Mouse (Mus musculus): ENCODE data around the gene Dennd1b. TPM values are rescaled to one million over a fixed set of nuclear protein-coding genes. Genes with fewer than 3 reads are reported as not detected.

The Dennd1b gene
- polyA plus RNA-seq, 1 experiment from 2014 or later: 11.1 TPM

DNA sequence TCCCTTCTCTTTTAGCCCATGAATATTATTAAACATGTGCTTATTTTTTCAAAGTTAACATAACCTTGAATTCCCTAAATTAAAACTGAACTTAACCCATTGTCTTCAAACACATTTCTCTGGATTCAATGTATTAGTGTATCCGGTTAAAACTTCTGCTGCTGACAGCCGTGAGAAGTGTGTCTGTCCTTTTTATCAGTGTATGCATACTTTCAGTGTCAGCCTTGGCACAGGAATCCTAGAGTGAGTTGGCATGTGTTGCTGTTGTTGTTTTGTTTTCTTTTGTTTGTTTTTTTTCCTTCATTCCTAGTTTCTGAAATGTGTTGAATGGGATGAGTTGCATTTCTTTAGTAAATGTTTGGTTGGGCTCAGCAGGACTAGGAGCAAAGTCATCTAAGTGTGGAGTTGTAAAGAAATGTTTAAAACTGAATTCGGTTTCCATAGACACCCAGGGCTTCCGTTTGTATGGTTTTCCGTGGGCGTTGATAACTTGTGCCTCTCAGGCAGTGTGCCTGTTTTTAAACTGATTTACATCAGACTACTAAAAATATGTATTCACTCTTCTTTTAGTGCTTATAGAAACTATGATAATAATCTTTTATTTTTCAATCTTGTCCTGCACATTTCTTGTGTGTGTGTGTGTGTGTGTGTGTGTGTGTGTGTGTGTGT is 217.4 kb downstream of the Dennd1b start:
- ATAC-seq (ENCODE audit: low FRiP score): no peak
- H3K4me3 ChIP-seq: no peak overlapping the region

DNA sequence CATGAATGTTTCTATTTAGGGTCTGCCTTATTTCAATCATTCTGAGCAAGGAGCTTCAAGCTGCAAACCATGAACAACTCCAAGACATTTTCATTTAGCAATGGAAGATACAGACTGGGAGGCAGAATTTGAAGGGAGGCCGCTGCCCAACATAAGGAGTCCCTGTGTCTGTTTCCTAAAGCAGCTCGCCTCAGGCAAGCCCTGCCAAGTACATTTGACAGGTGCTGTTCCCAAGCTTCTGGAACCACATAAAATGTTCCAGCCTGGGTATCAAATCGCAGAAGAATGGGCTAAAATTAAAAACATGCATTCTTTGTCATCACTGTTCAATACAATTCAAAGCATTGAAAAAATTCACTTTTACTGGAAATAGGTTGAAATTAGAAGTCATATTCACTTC is 229.4 kb downstream of the Dennd1b start:
- WGBS: 83% methylated on average over 3 of the region's 3 CpGs
- Histone ChIP-seq H3K4me1 (replicated peaks) (peaks cover 7% of the 10 kb centered on the region), H3K27ac (no peak overlapping the region), H3K9ac (no peak overlapping the region), H3K9me3 (no peaks in the 10 kb centered on the region), H3K4me3 (no peak overlapping the region), H3K4me2 (no peak overlapping the region), H3K27me3 (no peaks in the 10 kb centered on the region), H3K36me3 (no peaks in the 10 kb centered on the region)
- ATAC-seq (ENCODE audit: low FRiP score): no peak

More for the DNA sequence above, 217.4 kb downstream of the Dennd1b start:
- Histone ChIP-seq H3K4me1 (replicated peaks) (no peaks in the 10 kb centered on the region), H3K9me3 (no peaks in the 10 kb centered on the region), H3K9ac (no peak overlapping the region), H3K36me3 (no peaks in the 10 kb centered on the region), H3K4me2 (no peak overlapping the region), H3K27me3 (no peaks in the 10 kb centered on the region), H3K27ac (no peak overlapping the region)
- 68% methylated on average over 6 of the region's 6 CpGs for WGBS

DNA sequence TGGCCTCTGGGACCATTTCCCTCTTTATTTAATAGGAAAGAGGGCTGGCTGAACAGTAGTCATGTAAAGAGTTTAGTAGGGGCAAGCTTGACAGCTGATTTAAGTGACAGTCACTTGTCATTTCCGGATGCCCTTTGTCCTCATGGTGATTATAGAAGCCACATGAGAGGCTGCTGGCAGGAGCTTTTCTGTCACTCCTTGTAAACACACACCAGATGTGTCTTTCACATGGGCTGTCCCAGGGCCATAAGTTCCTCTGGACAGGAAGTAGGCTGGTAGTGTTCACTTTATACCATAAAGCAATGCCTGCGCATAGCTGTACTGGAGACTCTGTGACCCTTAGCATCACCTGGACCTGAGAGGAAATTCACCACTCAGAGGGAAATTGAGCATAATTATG is 230.8 kb downstream of the Dennd1b start:
- Histone ChIP-seq H3K36me3 (no peaks in the 10 kb centered on the region), H3K4me1 (replicated peaks) (peaks cover 7% of the 10 kb centered on the region), H3K9ac (no peak overlapping the region), H3K27ac (no peak overlapping the region), H3K27me3 (no peaks in the 10 kb centered on the region), H3K4me2 (no peak overlapping the region), H3K9me3 (no peaks in the 10 kb centered on the region), H3K4me3 (no peak overlapping the region)
- ATAC-seq (ENCODE audit: low FRiP score): no peak
- 49% methylated on average over 2 of the region's 2 CpGs for WGBS

- ATAC-seq (ENCODE audit: low FRiP score): no peak; the same call in 1 of the 2 replicates
- H3K27ac ChIP-seq: no peak overlapping the region
- H3K27me3 ChIP-seq: no peaks in the 10 kb centered on the region
- H3K4me1 ChIP-seq (replicated peaks): peaks cover 7% of the 10 kb centered on the region
- no peak overlapping the region for H3K9ac ChIP-seq
- 18% methylated on average over 5 of the region's 5 CpGs for WGBS
- H3K4me3 ChIP-seq: no peak overlapping the region
- H3K4me2 ChIP-seq: no peak overlapping the region
- H3K9me3 ChIP-seq: no peaks in the 10 kb centered on the region
- no peaks in the 10 kb centered on the region for H3K36me3 ChIP-seq
Observed at GRCm38 (mm10) chr1:139194428-139195028, 231.3 kb downstream of the Dennd1b start.

DNA sequence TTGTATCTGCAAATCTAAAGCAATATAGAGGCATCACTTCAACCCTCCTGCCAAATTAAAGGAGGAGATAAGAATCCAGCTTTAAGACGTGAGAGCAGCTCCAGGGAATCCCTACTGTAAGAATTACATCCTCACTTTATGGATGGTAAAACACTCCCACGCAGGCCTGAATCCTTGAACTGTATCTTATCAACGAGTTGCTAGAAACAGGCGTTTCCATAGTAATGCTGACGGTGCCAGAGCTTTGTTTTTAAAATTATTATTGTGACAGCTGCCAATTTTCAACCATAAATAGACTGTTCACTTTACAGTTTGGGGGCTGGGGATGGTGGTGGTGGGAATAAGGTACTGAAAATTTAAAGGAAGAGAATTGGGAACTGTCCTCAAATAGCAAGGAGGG is 239.8 kb downstream of the Dennd1b start:
- H3K4me3 ChIP-seq: no peak overlapping the region
- no peaks in the 10 kb centered on the region for H3K9me3 ChIP-seq
- no peaks in the 10 kb centered on the region for H3K36me3 ChIP-seq
- H3K27me3 ChIP-seq: no peaks in the 10 kb centered on the region
- H3K4me1 ChIP-seq (replicated peaks): no peaks in the 10 kb centered on the region
- H3K9ac ChIP-seq: no peak overlapping the region
- 71% methylated on average over 5 of the region's 5 CpGs for WGBS
- no peak for ATAC-seq (ENCODE audit: low FRiP score)
- no peak overlapping the region for H3K27ac ChIP-seq
- no peak overlapping the region for H3K4me2 ChIP-seq

GRCm38 (mm10) chr1:139206259-139206658 is 243.0 kb downstream of the Dennd1b start:
- H3K4me2 ChIP-seq: no peak overlapping the region
- no peak for ATAC-seq (ENCODE audit: low FRiP score)
- peaks cover 17% of the 10 kb centered on the region for H3K4me1 ChIP-seq (replicated peaks)
- H3K27ac ChIP-seq: no peak overlapping the region
- H3K9ac ChIP-seq: no peak overlapping the region
- no peaks in the 10 kb centered on the region for H3K27me3 ChIP-seq
- 84% methylated on average over 4 of the region's 4 CpGs for WGBS
- H3K9me3 ChIP-seq: no peaks in the 10 kb centered on the region
- no peak overlapping the region for H3K4me3 ChIP-seq
- no peaks in the 10 kb centered on the region for H3K36me3 ChIP-seq

DNA sequence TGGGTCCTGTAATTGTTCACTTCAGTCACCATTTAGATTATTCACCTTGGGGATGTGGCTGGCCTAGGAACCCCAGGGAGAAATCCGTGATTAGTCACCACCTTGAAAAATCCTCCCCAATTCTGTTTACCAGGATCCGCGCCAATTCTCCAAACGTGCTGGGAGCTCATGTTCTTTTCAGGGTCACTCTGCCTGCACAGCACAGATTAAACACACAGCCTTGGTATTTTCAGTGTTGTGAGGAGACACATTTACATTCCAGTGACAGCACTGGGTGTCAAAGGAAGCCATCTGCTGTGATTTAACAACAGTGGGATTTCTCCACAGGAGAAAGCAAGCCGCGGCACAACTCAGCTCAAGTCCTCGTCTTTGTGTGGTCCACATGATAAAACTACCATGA is 246.6 kb downstream of the Dennd1b start:
- H3K36me3 ChIP-seq: no peaks in the 10 kb centered on the region
- no peak; the same call in 1 of the 2 replicates for ATAC-seq (ENCODE audit: low FRiP score)
- 14% methylated on average over 7 of the region's 7 CpGs for WGBS

GRCm38 (mm10) chr1:139210505-139210904 is 247.3 kb downstream of the Dennd1b start:
- Histone ChIP-seq H3K4me2 (no peak overlapping the region), H3K4me3 (no peak overlapping the region), H3K27me3 (no peaks in the 10 kb centered on the region), H3K4me1 (replicated peaks) (peaks cover 17% of the 10 kb centered on the region), H3K9me3 (no peaks in the 10 kb centered on the region), H3K36me3 (no peaks in the 10 kb centered on the region), H3K9ac (no peak overlapping the region), H3K27ac (no peak overlapping the region)
- ATAC-seq (ENCODE audit: low FRiP score): no peak
- 68% methylated on average over 4 of the region's 4 CpGs for WGBS

More for the DNA sequence above, 246.6 kb downstream of the Dennd1b start:
- Histone ChIP-seq H3K27me3 (no peaks in the 10 kb centered on the region), H3K27ac (peak overlapping the region; percentile 45), H3K9ac (no peak overlapping the region), H3K4me1 (replicated peaks) (peaks cover 17% of the 10 kb centered on the region), H3K4me2 (peak overlapping the region; percentile 18; the same call in 1 of the 2 replicates), H3K4me3 (no peak overlapping the region), H3K9me3 (no peaks in the 10 kb centered on the region)

DNA sequence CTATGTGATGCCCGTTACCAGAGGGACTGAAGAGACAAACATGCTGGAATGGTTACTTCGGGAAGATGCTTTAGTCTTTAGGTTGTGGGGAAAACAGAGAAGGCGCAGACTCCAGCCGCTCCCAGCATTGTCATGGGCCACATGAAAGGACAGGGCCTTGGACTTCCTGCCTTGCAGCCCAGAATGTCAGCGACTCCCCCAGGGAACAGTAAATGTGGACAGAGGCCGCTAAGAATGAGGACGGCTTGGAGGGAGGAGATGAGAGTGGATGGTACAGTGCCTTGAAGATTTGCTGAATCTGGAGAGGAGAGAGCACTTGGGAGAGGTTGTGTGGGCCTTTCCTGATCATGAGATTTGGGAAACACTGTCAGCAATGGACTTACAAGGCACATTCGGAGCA is 252.1 kb downstream of the Dennd1b start:
- Histone ChIP-seq H3K4me1 (replicated peaks) (peaks cover 9% of the 10 kb centered on the region; the same call in 1 of the 2 replicates), H3K27me3 (no peaks in the 10 kb centered on the region), H3K9ac (no peak overlapping the region), H3K9me3 (no peaks in the 10 kb centered on the region), H3K27ac (no peak overlapping the region), H3K4me2 (no peak overlapping the region), H3K4me3 (no peak overlapping the region), H3K36me3 (no peaks in the 10 kb centered on the region)
- no peak for ATAC-seq (ENCODE audit: low FRiP score)
- WGBS: 59% methylated on average over 8 of the region's 8 CpGs

DNA sequence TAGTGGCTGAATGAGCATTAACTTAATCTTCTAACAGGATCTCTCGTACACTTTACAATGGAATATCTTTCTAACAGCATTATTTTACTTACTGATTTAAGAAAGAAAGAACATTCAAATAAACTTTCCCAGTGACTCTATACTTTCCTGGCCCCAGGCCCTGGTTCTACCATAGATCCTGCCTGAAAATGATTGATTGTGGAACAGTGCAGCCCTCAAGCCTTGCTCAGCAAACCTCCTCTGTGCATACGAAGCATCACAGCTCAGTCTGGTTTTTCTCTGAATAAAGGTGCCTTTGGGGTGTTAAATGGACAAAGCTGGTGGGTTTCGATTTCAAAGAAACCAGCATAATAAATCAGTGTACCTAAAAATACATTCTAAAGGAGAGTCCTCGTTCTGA is 260.6 kb downstream of the Dennd1b start:
- H3K27ac ChIP-seq: no peak overlapping the region
- no peak overlapping the region for H3K4me2 ChIP-seq
- ATAC-seq (ENCODE audit: low FRiP score): no peak
- H3K9me3 ChIP-seq: no peaks in the 10 kb centered on the region
- no peaks in the 10 kb centered on the region for H3K27me3 ChIP-seq
- no peaks in the 10 kb centered on the region for H3K36me3 ChIP-seq
- H3K9ac ChIP-seq: no peak overlapping the region
- H3K4me1 ChIP-seq (replicated peaks): no peaks in the 10 kb centered on the region
- no peak overlapping the region for H3K4me3 ChIP-seq
- 71% methylated on average over 4 of the region's 4 CpGs for WGBS

GRCm38 (mm10) chr1:139224309-139224949 is 261.2 kb downstream of the Dennd1b start:
- Histone ChIP-seq H3K4me3 (no peak overlapping the region), H3K27ac (no peak overlapping the region), H3K9me3 (no peaks in the 10 kb centered on the region), H3K36me3 (no peaks in the 10 kb centered on the region), H3K4me1 (replicated peaks) (no peaks in the 10 kb centered on the region), H3K4me2 (no peak overlapping the region), H3K9ac (no peak overlapping the region), H3K27me3 (no peaks in the 10 kb centered on the region)
- no peak for ATAC-seq (ENCODE audit: low FRiP score)
- 87% methylated on average over 6 of the region's 6 CpGs for WGBS

Measured in hindbrain, embryonic 13.5 days (tissue).